In genomic region chr11:76110416-76110815, GRCm38 (mm10) we compare ENCODE assay signal across 18 mouse cellular contexts.
"Had no signal": no experiment of that assay in that cellular context is flagged by ENCODE, and none has a peak within 500 bp of the region (broad histone marks: within the 10 kb centered on the region; RNA-seq: fewer than 3 reads in every experiment).

No protein-coding gene starts in this region.

- DNase-seq: kidney, adult 2 months; layer of hippocampus, adult 9-11 months; lung, adult 18-20 months; lung, postnatal 10 days; lung, postnatal 36 days; midbrain, embryonic 14.5 days; right cerebral cortex, adult 18-20 months; thymus, adult 18-20 months; thymus, postnatal 25 days had no signal

- H3K4me3 ChIP-seq: layer of hippocampus, adult 2 months; liver, embryonic 12.5 days; liver, embryonic 15.5 days; lung, embryonic 15.5 days; megakaryocyte, embryonic 14.5 days; neural tube, embryonic 12.5 days; neural tube, embryonic 15.5 days had no signal

- H3K27me3 ChIP-seq: liver, embryonic 12.5 days; liver, embryonic 15.5 days; lung, embryonic 15.5 days; megakaryocyte, embryonic 14.5 days; neural tube, embryonic 12.5 days; neural tube, embryonic 15.5 days had no signal

- ATAC-seq: intestine, postnatal 0 days; liver, embryonic 12.5 days had no signal

- H3K27ac ChIP-seq: kidney, postnatal 0 days; layer of hippocampus, adult 2 months; liver, embryonic 12.5 days; liver, embryonic 15.5 days; lung, embryonic 15.5 days; neural tube, embryonic 12.5 days; neural tube, embryonic 15.5 days had no signal

- H3K4me1 ChIP-seq: liver, embryonic 12.5 days; liver, embryonic 15.5 days; neural tube, embryonic 12.5 days; neural tube, embryonic 15.5 days had no signal

- H3K9me3 ChIP-seq: liver, embryonic 12.5 days; liver, embryonic 15.5 days; lung, embryonic 15.5 days; megakaryocyte, embryonic 14.5 days; neural tube, embryonic 12.5 days; neural tube, embryonic 15.5 days had no signal
